Mouse (Mus musculus) cerebellum, adult 9-11 months (tissue): ENCODE results near the gene Chmp3.

Experiments
- DNase-seq: peaks from one replicate; pipeline ENCODE4 v3.0.0; 2022

Chmp3 gene

GRCm38 (mm10) chr6:71609968-71610367 is 66.4 kb downstream of the Chmp3 start:
- DNase-seq = no peak

- no peak for DNase-seq
Measured at GRCm38 (mm10) chr6:71613225-71613624, 69.6 kb downstream of the Chmp3 start.

- no peak for DNase-seq
Measured at GRCm38 (mm10) chr6:71616959-71617358, 73.4 kb downstream of the Chmp3 start.

- DNase-seq = no peak
Measured at GRCm38 (mm10) chr6:71621551-71621950, 78.0 kb downstream of the Chmp3 start.

- DNase-seq = peak; percentile 16
Measured at GRCm38 (mm10) chr6:71621981-71622380, 78.4 kb downstream of the Chmp3 start.

- DNase-seq = no peak
Measured at GRCm38 (mm10) chr6:71624723-71625122, 81.1 kb downstream of the Chmp3 start.

GRCm38 (mm10) chr6:71625984-71626383 is 82.4 kb downstream of the Chmp3 start:
- no peak for DNase-seq

GRCm38 (mm10) chr6:71627325-71627724 is 83.7 kb downstream of the Chmp3 start:
- no peak for DNase-seq

GRCm38 (mm10) chr6:71631196-71631595 is 87.6 kb downstream of the Chmp3 start:
- peak; percentile 5 for DNase-seq

- DNase-seq = peak; percentile 72
Measured at GRCm38 (mm10) chr6:71631706-71632461, 88.3 kb downstream of the Chmp3 start.
